Mouse (Mus musculus) stomach, embryonic 16.5 days (tissue): Measurements from ENCODE around the gene Nfic. TPM values are rescaled to one million over a fixed set of nuclear protein-coding genes. Genes with fewer than 3 reads are reported as not detected.

ENCODE experiments used
- ATAC-seq: fragments of 200-750 bp; cut with Nextera tagmentation; 2 replicates; pipeline ENCODE4 v1.8.0; 2017; ENCODE audit warnings: moderate number of reproducible peaks, moderate TSS enrichment; ENCODE audit not compliant: insufficient read depth, low FRiP score
- H3K27ac ChIP-seq: fragments of 300-500 bp; sonication (generic); 2 replicates; pipeline ENCODE4 v1.5.1; 2014; ENCODE audit warnings: low read length
- H3K27me3 ChIP-seq: fragments of 300-500 bp; sonication (generic); 2 replicates; pipeline ENCODE4 v1.6.1; 2014; ENCODE audit warnings: low read length, control low read depth, mixed read lengths; ENCODE audit not compliant: control insufficient read depth, insufficient read depth
- H3K36me3 ChIP-seq: fragments of 300-500 bp; sonication (generic); 2 replicates; pipeline ENCODE4 v1.6.1; 2014; ENCODE audit warnings: low read length; ENCODE audit not compliant: control insufficient read depth, insufficient read depth
- H3K4me1 ChIP-seq: fragments of 300-500 bp; sonication (generic); 2 replicates; pipeline ENCODE4 v1.6.1; 2014; ENCODE audit warnings: low read length, control low read depth, mixed read lengths; ENCODE audit not compliant: control insufficient read depth, insufficient read depth
- H3K4me2 ChIP-seq: fragments of 300-500 bp; sonication (generic); 2 replicates; pipeline ENCODE4 v1.6.1; 2014; ENCODE audit warnings: low read depth, low read length, mixed read lengths
- H3K4me3 ChIP-seq: fragments of 300-500 bp; sonication (generic); replicated peaks from 2 replicates; pipeline ENCODE4 v1.5.1; 2014; ENCODE audit warnings: mild to moderate bottlenecking, low read length
- H3K9ac ChIP-seq: fragments of 300-500 bp; sonication (generic); 2 replicates; pipeline ENCODE4 v1.6.1; 2014; ENCODE audit warnings: low read length
- H3K9me3 ChIP-seq: fragments of 300-500 bp; sonication (generic); replicated peaks from 2 replicates; pipeline ENCODE4 v1.6.1; 2016; ENCODE audit warnings: low read length, control low read depth; ENCODE audit not compliant: control insufficient read depth
- WGBS: fragments of 180-500 bp; shearing (Covaris S2); extraction: QIAGEN DNeasy Blood & Tissue Kit; methylation state at CpG from one replicate; pipeline ENCODE4 v1.1.7; 2014; 5-methylcytosine and 5-hydroxymethylcytosine counted together
- polyA plus RNA-seq: library from polyadenylated mRNA; unstranded; fragments of >200 nt; fragmentation: Nextera tagmentation; extraction: Ambion mirVana; gene quantifications from 2 replicates; pipeline ENCODE4 v1.2.1, GENCODE M21; 2015

The Nfic gene
- polyA plus RNA-seq, 1 experiment from 2014 or later: 74.8 TPM

- H3K4me3 ChIP-seq: no peak overlapping the region
- no peak overlapping the region for H3K27ac ChIP-seq
- 74% methylated on average over 10 of the region's 10 CpGs for WGBS
- no peak overlapping the region for H3K9ac ChIP-seq
- no peaks in the 10 kb centered on the region for H3K36me3 ChIP-seq
- H3K4me1 ChIP-seq: no peaks in the 10 kb centered on the region
- no peak overlapping the region for H3K4me2 ChIP-seq
- ATAC-seq: no peak
- H3K9me3 ChIP-seq: peaks cover 4% of the 10 kb centered on the region; the same call in 1 of the 2 replicates
- peaks cover 38% of the 10 kb centered on the region for H3K27me3 ChIP-seq
Observed at GRCm38 (mm10) chr10:81474461-81474860, 19.0 kb upstream of the Nfic start.

GRCm38 (mm10) chr10:81473003-81473451, 17.6 kb upstream of the Nfic start:
- peaks cover 38% of the 10 kb centered on the region for H3K27me3 ChIP-seq
- H3K36me3 ChIP-seq: no peaks in the 10 kb centered on the region
- no peak overlapping the region for H3K4me3 ChIP-seq
- no peak overlapping the region for H3K4me2 ChIP-seq
- WGBS: under 1% methylated on average over 21 of the region's 22 CpGs
- H3K9ac ChIP-seq: no peak overlapping the region
- peaks cover 4% of the 10 kb centered on the region; the same call in 1 of the 2 replicates for H3K9me3 ChIP-seq
- no peaks in the 10 kb centered on the region for H3K4me1 ChIP-seq
- H3K27ac ChIP-seq: no peak overlapping the region
- no peak for ATAC-seq

GRCm38 (mm10) chr10:81472403-81473002, 17.1 kb upstream of the Nfic start:
- Histone ChIP-seq H3K4me3 (no peak overlapping the region), H3K27ac (no peak overlapping the region), H3K36me3 (no peaks in the 10 kb centered on the region), H3K27me3 (peaks cover 38% of the 10 kb centered on the region), H3K9ac (no peak overlapping the region), H3K4me2 (no peak overlapping the region), H3K4me1 (no peaks in the 10 kb centered on the region), H3K9me3 (peaks cover 4% of the 10 kb centered on the region; the same call in 1 of the 2 replicates)
- 9% methylated on average over 18 of the region's 18 CpGs for WGBS
- ATAC-seq: no peak

- H3K9me3 ChIP-seq: peaks cover 4% of the 10 kb centered on the region; the same call in 1 of the 2 replicates
- WGBS: 45% methylated on average over 18 of the region's 18 CpGs
- peaks cover 36% of the 10 kb centered on the region for H3K27me3 ChIP-seq
Observed at GRCm38 (mm10) chr10:81470454-81470853, 15.0 kb upstream of the Nfic start.

GRCm38 (mm10) chr10:81469253-81469652, 13.8 kb upstream of the Nfic start:
- Histone ChIP-seq H3K4me1 (0 out of 2 replicates have a peak, but pooled peaks cover under 1% of the 10 kb centered on the region), H3K36me3 (no peaks in the 10 kb centered on the region), H3K9me3 (no peaks in the 10 kb centered on the region), H3K27me3 (peaks cover 32% of the 10 kb centered on the region), H3K27ac (no peak overlapping the region), H3K4me2 (no peak overlapping the region), H3K4me3 (no peak overlapping the region), H3K9ac (no peak overlapping the region)
- ATAC-seq: no peak
- 82% methylated on average over 5 of the region's 5 CpGs for WGBS

More at GRCm38 (mm10) chr10:81470454-81470853, 15.0 kb upstream of the Nfic start:
- H3K36me3 ChIP-seq: no peaks in the 10 kb centered on the region
- ATAC-seq: no peak
- H3K4me2 ChIP-seq: no peak overlapping the region
- H3K4me3 ChIP-seq: no peak overlapping the region
- no peaks in the 10 kb centered on the region for H3K4me1 ChIP-seq
- H3K27ac ChIP-seq: no peak overlapping the region
- no peak overlapping the region for H3K9ac ChIP-seq

- Histone ChIP-seq H3K27me3 (peaks cover 33% of the 10 kb centered on the region), H3K27ac (no peak overlapping the region), H3K4me1 (0 out of 2 replicates have a peak, but pooled peaks cover 2% of the 10 kb centered on the region), H3K9ac (no peak overlapping the region), H3K4me2 (no peak overlapping the region), H3K9me3 (no peaks in the 10 kb centered on the region), H3K4me3 (no peak overlapping the region), H3K36me3 (no peaks in the 10 kb centered on the region)
- WGBS: 83% methylated on average over 16 of the region's 16 CpGs
- ATAC-seq: no peak
Observed at GRCm38 (mm10) chr10:81467670-81468235, 12.3 kb upstream of the Nfic start.

GRCm38 (mm10) chr10:81466881-81467280, 11.4 kb upstream of the Nfic start:
- WGBS: 56% methylated on average over 14 of the region's 14 CpGs
- H3K9me3 ChIP-seq: no peaks in the 10 kb centered on the region
- no peak overlapping the region for H3K27ac ChIP-seq
- H3K9ac ChIP-seq: no peak overlapping the region
- H3K4me2 ChIP-seq: no peak overlapping the region
- H3K27me3 ChIP-seq: peaks cover 34% of the 10 kb centered on the region
- 0 out of 2 replicates have a peak, but pooled peaks cover 4% of the 10 kb centered on the region for H3K4me1 ChIP-seq
- no peak for ATAC-seq
- no peak overlapping the region for H3K4me3 ChIP-seq
- H3K36me3 ChIP-seq: no peaks in the 10 kb centered on the region

- Histone ChIP-seq H3K36me3 (no peaks in the 10 kb centered on the region), H3K27me3 (peaks cover 38% of the 10 kb centered on the region), H3K27ac (no peak overlapping the region), H3K4me2 (no peak overlapping the region), H3K4me1 (0 out of 2 replicates have a peak, but pooled peaks cover 7% of the 10 kb centered on the region), H3K9ac (no peak overlapping the region), H3K9me3 (no peaks in the 10 kb centered on the region), H3K4me3 (no peak overlapping the region)
- 56% methylated on average over 2 of the region's 2 CpGs for WGBS
- no peak for ATAC-seq
Observed at GRCm38 (mm10) chr10:81466066-81466465, 10.6 kb upstream of the Nfic start.

- no peaks in the 10 kb centered on the region for H3K9me3 ChIP-seq
- H3K27me3 ChIP-seq: peaks cover 45% of the 10 kb centered on the region
- no peaks in the 10 kb centered on the region for H3K36me3 ChIP-seq
- WGBS: 9% methylated on average over 5 of the region's 5 CpGs
- no peak overlapping the region for H3K9ac ChIP-seq
- no peak overlapping the region; the same call in 1 of the 2 replicates for H3K4me3 ChIP-seq
- 0 out of 2 replicates have a peak, but pooled peaks cover 7% of the 10 kb centered on the region for H3K4me1 ChIP-seq
- H3K4me2 ChIP-seq: peak overlapping the region; percentile 44
- peak overlapping the region; percentile 25; the same call in 1 of the 2 replicates for H3K27ac ChIP-seq
- peak; percentile 68; the same call in 1 of the 2 replicates for ATAC-seq
Observed at GRCm38 (mm10) chr10:81465265-81465645, 9.8 kb upstream of the Nfic start.
